Mouse (Mus musculus) megakaryocyte, adult 5-6 weeks (primary cell): ENCODE results near the gene Cep19. TPM values are rescaled to one million over a fixed set of nuclear protein-coding genes. Genes with fewer than 3 reads are reported as not detected.
A peak's percentile ranks its signal among the peaks of the same experiment; 100 is the strongest.

Experiments used
- ATAC-seq: 2 replicates; pipeline ENCODE4 v1.8.0; 2016; ENCODE audit warnings: mild to moderate bottlenecking, inconsistent platforms; ENCODE audit not compliant: poor library complexity, severe bottlenecking
- total RNA-seq, 2 experiments: library from RNA; stranded (forward) in 1 of 2; stranded (reverse) in 1 of 2; fragments of 153-499, 151-499 nt in 1 of 2; fragments of 221-1000, 200-1000 nt in 1 of 2; gene quantifications; 2 replicates each; pipeline versions ENCODE4 v1.2.3 to v1.2.4; 2015 to 2017

Gene Cep19
- total RNA-seq, 2 experiments from 2014 or later: 24.0 to 36.6 TPM

- ATAC-seq: no peak
Observed at GRCm38 (mm10) chr16:32143766-32144165, 44.2 kb downstream of the Cep19 start.

- no peak for ATAC-seq
Observed at GRCm38 (mm10) chr16:32144592-32144991, 45.0 kb downstream of the Cep19 start.

GRCm38 (mm10) chr16:32147589-32148207 is 48.1 kb downstream of the Cep19 start:
- ATAC-seq: 0 out of 2 replicates have a peak, but pooled peaks have one; percentile 18

- no peak for ATAC-seq
Observed at GRCm38 (mm10) chr16:32153976-32154375, 54.4 kb downstream of the Cep19 start.

GRCm38 (mm10) chr16:32154437-32154836 is 54.8 kb downstream of the Cep19 start:
- ATAC-seq: no peak

GRCm38 (mm10) chr16:32156719-32157118 is 57.1 kb downstream of the Cep19 start:
- no peak for ATAC-seq

GRCm38 (mm10) chr16:32157369-32157768 is 57.8 kb downstream of the Cep19 start:
- no peak for ATAC-seq

Other genes with a start within 250 kb of the Cep19 start
- not detected in 2 replicates for gene Meltf, start 221.0 kb upstream of the Cep19 start, total RNA-seq (2015)
- not detected in 2 replicates for gene Meltf, start 221.0 kb upstream of the Cep19 start, total RNA-seq (2017)
- gene Pigz, start 165.9 kb upstream of the Cep19 start, total RNA-seq (2015): not detected in 2 replicates
- 0.41 TPM in 1 of 2 replicates, not detected in the other for gene Pigz, start 165.9 kb upstream of the Cep19 start, total RNA-seq (2017)
- 23.1 and 23.8 TPM in 2 replicates for gene 0610012G03Rik, start 151.3 kb upstream of the Cep19 start, total RNA-seq (2015)
- gene 0610012G03Rik, start 151.3 kb upstream of the Cep19 start, total RNA-seq (2017): 8.7 and 11.1 TPM in 2 replicates
- gene Ncbp2, start 151.3 kb upstream of the Cep19 start, total RNA-seq (2015): 18.1 and 20.2 TPM in 2 replicates
- 20.0 and 30.1 TPM in 2 replicates for gene Ncbp2, start 151.3 kb upstream of the Cep19 start, total RNA-seq (2017)
- 15.2 and 17.3 TPM in 2 replicates for gene Senp5, start 96.5 kb upstream of the Cep19 start, total RNA-seq (2015)
- gene Senp5, start 96.5 kb upstream of the Cep19 start, total RNA-seq (2017): 11.9 and 15.9 TPM in 2 replicates
- 78.8 and 81.9 TPM in 2 replicates for gene Pak2, start 20.5 kb upstream of the Cep19 start, total RNA-seq (2015)
- 78.5 and 88.8 TPM in 2 replicates for gene Pak2, start 20.5 kb upstream of the Cep19 start, total RNA-seq (2017)
- 84.8 and 109 TPM in 2 replicates for gene Pigx, start 60 bp upstream of the Cep19 start, total RNA-seq (2015)
- 33.2 and 38.3 TPM in 2 replicates for gene Pigx, start 60 bp upstream of the Cep19 start, total RNA-seq (2017)
- 194 and 211 TPM in 2 replicates for gene Nrros, start 65.8 kb downstream of the Cep19 start, total RNA-seq (2015)
- 134 and 165 TPM in 2 replicates for gene Nrros, start 65.8 kb downstream of the Cep19 start, total RNA-seq (2017)
- 57.1 and 61.1 TPM in 2 replicates for gene Bex6, start 80.0 kb downstream of the Cep19 start, total RNA-seq (2015)
- gene Bex6, start 80.0 kb downstream of the Cep19 start, total RNA-seq (2017): 45.7 and 49.7 TPM in 2 replicates
- gene Fbxo45, start 147.4 kb downstream of the Cep19 start, total RNA-seq (2015): 10.9 and 13.9 TPM in 2 replicates
- 15.4 TPM in 2 replicates for gene Fbxo45, start 147.4 kb downstream of the Cep19 start, total RNA-seq (2017)
- 12.4 and 16.6 TPM in 2 replicates for gene Wdr53, start 147.4 kb downstream of the Cep19 start, total RNA-seq (2015)
- gene Wdr53, start 147.4 kb downstream of the Cep19 start, total RNA-seq (2017): 19.4 and 19.8 TPM in 2 replicates
- gene Smco1, start 171.7 kb downstream of the Cep19 start, total RNA-seq (2015): not detected in 2 replicates
- gene Smco1, start 171.7 kb downstream of the Cep19 start, total RNA-seq (2017): not detected in 2 replicates
- 11.8 and 13.1 TPM in 2 replicates for gene Rnf168, start 177.7 kb downstream of the Cep19 start, total RNA-seq (2015)
- gene Rnf168, start 177.7 kb downstream of the Cep19 start, total RNA-seq (2017): 42.2 and 44.2 TPM in 2 replicates
- 26.2 and 38.3 TPM in 2 replicates for gene Ubxn7, start 232.5 kb downstream of the Cep19 start, total RNA-seq (2015)
- gene Ubxn7, start 232.5 kb downstream of the Cep19 start, total RNA-seq (2017): 25.0 and 31.4 TPM in 2 replicates